Mouse (Mus musculus) monocyte, adult 2 months (primary cell): ENCODE measurements around the gene Grip1.

Source experiments
- DNase-seq, 2 experiments: peaks; one replicate each; pipeline ENCODE4 v3.0.0; 2022; ENCODE audit warnings: low spot score in 2 of 2, low read depth in 1 of 2

Gene Grip1

GRCm38 (mm10) chr10:119458991-119459390, 5.4 kb downstream of the Grip1 start:
- DNase-seq = no peak

GRCm38 (mm10) chr10:119463345-119463744, 9.7 kb downstream of the Grip1 start:
- no peak for DNase-seq

DNA sequence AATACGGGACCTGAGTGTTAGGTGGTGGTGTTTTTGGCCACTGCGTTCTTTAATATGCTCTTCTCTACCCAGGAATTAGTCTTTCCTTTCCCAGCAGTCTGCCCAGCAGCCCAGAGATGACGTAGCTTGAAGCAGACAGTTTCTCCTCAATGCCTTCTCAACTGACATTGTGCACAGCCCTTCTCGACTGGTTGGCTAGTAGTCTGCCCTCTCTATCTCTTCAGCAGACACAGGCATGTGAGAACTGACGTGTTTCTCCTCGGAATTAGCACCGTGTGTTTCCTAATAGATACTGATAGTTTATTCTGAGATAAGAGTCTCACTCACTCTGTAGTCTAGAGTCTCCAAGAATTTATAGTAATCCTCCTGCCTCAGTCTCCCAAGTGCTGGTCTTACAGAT, 10.2 kb downstream of the Grip1 start:
- DNase-seq = no peak

DNA sequence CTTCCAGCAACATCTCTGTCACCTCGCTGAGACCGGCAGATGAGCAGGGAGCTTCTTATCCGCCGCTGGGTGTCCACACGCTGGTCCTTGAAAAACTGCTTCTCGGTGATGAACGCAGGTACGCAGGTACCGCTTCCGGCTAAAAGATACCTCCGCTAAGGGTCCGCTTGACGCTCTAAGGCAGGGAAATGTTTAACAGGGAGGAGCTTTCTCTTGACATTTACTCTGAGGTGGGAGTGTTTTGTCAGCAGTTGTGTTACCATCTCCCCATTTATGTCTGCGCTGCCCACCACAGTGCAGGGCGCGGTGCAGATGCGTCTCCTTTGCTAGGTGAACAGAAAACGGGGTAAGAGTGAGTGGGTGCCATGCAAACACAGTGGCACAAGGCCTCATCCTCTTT, 14.3 kb downstream of the Grip1 start:
- no peak for DNase-seq

DNA sequence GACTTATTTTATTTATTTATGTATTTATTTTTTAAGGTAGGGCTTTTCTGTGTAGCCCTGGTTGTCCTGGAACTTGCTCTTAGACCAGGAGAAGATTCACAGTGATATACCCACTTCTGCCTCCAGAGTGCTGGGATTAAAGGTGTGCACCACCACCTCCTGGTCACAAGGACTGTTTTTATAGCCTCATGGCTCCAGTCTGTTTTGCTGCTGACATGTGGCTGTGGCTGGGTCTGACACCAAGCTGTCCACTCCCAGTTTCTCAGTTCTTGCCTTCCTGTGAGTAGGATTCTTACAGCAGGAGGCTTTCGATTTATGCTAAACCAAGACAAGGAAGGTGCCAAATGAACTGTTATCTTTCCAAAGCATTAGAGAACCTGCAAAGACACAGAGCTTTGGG, 16.5 kb downstream of the Grip1 start:
- no peak for DNase-seq

- DNase-seq = no peak
Measured at GRCm38 (mm10) chr10:119475166-119475565, 21.5 kb downstream of the Grip1 start.

- no peak for DNase-seq
Measured at GRCm38 (mm10) chr10:119477661-119478060, 24.0 kb downstream of the Grip1 start.

- no peak for DNase-seq
Measured at GRCm38 (mm10) chr10:119483068-119483705, 29.6 kb downstream of the Grip1 start.

DNA sequence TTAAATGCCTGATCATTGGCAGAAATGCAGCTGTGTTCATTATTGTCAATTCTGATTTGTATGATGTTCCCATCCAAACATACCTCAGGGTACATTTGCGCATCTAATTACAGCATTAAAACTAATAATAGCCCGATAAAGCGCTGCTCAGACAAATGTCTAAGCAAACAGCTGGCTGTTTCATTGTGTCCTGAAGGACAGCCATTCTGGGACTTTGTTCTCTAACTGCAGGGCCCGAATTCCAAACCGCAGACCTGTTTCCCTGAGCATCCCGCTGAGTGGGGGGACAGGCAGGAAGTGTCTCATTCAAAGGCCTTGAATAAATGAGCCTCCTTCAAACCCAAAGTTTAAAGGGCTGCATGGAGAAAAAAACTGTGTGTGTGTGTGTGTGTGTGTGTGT, 30.1 kb downstream of the Grip1 start:
- DNase-seq = no peak

DNA sequence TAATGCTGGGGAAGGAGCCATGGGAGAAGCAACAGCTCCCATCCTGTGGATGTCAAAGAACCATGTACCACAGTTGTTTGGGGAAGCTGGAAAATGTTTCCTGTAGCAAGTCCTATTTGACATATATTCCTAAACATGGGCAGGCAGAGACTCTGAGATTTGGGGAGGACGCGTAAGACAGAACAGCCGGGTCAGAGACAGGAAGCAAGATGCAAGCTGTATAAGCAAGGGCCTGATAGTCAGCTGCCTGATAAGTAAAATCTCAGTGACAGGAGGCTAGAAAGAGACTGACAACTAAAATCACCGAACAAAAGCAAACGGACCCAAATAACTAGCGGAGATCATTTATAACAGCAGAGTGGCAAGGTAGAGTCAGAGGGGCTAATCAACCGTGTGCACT, 33.3 kb downstream of the Grip1 start:
- no peak for DNase-seq

DNA sequence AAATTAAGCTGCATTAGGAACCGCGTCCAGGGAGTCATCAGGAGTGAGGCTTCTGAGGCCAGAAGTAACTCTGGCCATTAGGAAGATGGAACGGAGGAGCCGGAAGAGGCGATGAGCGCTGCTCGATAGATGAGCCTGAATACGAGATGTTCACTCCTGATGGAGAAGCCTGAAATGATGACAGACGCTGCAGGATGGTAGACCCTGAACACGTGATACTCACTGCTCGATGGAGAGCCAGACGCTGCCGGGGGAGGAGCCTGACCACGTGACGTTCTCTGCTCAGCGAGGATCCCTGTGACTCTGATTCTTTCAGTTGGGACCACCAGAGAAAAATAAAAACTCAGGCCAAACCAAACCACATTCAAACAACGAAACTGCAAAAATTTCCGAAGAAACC, 37.2 kb downstream of the Grip1 start:
- DNase-seq = no peak

GRCm38 (mm10) chr10:119495317-119495716, 41.7 kb downstream of the Grip1 start:
- DNase-seq = no peak

- DNase-seq = no peak
Measured at GRCm38 (mm10) chr10:119496221-119496620, 42.6 kb downstream of the Grip1 start.

DNA sequence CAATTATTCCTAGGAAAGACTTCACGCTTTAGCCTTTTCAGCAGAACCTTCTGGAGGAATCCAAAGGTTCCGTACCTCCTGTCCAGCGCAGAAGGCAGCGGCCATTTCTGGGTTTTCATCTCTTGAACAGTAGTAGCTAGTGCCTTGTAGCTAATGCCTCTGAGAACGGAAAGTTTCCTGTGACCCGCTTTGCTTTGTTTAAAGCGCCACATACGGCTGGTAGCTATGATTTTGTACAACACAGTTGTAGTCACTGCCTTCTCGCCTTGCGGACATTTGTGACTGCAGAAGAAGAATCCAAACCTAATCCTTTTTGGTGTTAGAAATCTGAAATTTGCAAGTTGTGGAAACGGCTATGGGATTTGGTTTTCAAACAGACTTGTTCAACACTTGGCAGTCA, 68.1 kb downstream of the Grip1 start:
- no peak for DNase-seq

DNA sequence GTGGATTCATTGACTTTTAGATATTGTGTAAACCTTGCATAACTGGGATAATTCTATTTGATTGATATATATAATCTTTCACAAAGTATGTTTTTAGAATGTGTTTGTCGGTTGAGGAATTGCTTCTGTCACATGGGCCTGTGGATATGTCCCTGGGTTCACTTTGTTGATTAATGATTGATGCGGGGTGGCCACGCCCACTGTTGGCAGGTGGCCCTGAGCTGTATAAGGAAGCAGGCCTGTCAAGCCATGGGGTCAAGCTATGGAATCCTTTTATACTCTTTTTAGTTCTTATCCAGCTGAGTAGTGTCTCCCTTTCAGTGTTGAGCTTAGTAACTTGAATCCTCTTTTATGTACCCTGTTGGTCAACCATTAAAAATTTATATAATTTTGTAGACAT, 72.1 kb downstream of the Grip1 start:
- DNase-seq = no peak

DNA sequence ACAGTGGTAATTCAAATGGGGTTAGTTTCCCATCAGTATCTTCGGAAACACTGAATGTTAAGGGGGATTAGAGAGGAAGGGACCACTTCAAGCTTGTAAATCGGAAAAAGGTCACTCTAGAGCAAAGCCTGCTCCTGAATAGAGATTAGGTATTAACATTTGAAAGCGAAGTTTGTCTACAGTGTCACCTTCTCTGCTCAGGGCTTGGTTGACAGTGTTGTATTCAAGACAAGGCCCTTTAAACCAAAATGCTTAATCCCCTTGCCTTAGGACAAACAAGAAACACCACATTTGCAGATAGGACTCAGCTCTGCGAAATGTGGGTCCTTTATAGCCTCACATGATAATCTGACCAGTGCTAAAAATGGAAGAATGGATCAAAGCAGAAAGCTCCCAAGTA, 81.2 kb downstream of the Grip1 start:
- DNase-seq = no peak

- no peak for DNase-seq
Measured at GRCm38 (mm10) chr10:119541655-119542054, 88.0 kb downstream of the Grip1 start.

- no peak for DNase-seq
Measured at GRCm38 (mm10) chr10:119543771-119544170, 90.1 kb downstream of the Grip1 start.

DNA sequence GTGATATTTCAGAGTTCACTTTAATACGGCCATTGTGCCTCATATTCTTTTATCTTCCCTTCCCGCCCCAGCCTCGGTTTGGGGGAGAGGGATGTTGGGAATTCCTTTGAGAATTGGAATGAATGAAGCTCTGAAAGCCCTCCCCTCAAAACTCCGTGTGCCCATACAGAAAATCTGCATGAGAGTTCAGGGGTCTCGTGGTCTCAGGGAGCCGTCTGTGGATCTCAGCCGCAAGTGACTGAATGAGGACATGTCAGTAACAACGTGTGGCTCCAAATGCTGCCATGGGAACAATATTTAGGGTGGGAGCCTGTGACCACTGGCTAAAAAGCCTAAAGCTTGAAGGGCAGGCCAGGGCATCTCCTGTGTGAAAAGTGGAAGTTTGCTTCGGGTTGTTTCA, 91.1 kb downstream of the Grip1 start:
- no peak for DNase-seq

- DNase-seq = no peak
Measured at GRCm38 (mm10) chr10:119547875-119548274, 94.2 kb downstream of the Grip1 start.

- no peak for DNase-seq
Measured at GRCm38 (mm10) chr10:119548774-119549173, 95.1 kb downstream of the Grip1 start.

DNA sequence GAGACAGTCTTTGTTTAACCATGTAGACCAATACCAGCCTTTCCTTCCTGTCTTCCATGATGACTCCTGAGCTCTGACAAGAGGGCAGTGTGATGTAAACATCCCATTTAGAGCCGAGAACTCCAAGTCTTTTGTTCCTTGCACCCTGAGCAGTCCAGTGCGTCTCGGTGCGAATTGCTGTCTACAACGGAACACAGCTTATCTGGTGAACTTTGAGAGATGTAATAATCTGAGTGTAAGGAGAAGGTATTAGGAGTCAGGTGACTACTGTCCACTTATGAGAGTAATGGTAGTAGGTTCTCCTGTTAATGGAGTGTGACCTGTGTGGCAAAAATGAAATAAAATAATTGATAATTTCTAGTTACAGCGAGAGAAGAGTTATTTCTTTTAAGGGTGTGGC, 97.0 kb downstream of the Grip1 start:
- no peak for DNase-seq

GRCm38 (mm10) chr10:119556346-119556745, 102.7 kb downstream of the Grip1 start:
- DNase-seq = no peak

- DNase-seq = no peak
Measured at GRCm38 (mm10) chr10:119558432-119558831, 104.8 kb downstream of the Grip1 start.
